Mouse (Mus musculus) inflammation-experienced regulatory T-cells, adult 6 months (primary cell): ENCODE results near the gene Sparcl1. TPM values are rescaled to one million over a fixed set of nuclear protein-coding genes. Genes with fewer than 3 reads are reported as not detected.

Source experiments
- ATAC-seq: one replicate; pipeline ENCODE4 v1.8.0; 2017
- polyA plus RNA-seq, 3 experiments: library from polyadenylated mRNA; unstranded; fragments of 100-300 nt; shearing (Covaris generic); gene quantifications; one replicate each; pipeline ENCODE4 v1.2.1; 2017

Sparcl1 gene
- polyA plus RNA-seq, 3 experiments from 2014 or later, result not detected

DNA sequence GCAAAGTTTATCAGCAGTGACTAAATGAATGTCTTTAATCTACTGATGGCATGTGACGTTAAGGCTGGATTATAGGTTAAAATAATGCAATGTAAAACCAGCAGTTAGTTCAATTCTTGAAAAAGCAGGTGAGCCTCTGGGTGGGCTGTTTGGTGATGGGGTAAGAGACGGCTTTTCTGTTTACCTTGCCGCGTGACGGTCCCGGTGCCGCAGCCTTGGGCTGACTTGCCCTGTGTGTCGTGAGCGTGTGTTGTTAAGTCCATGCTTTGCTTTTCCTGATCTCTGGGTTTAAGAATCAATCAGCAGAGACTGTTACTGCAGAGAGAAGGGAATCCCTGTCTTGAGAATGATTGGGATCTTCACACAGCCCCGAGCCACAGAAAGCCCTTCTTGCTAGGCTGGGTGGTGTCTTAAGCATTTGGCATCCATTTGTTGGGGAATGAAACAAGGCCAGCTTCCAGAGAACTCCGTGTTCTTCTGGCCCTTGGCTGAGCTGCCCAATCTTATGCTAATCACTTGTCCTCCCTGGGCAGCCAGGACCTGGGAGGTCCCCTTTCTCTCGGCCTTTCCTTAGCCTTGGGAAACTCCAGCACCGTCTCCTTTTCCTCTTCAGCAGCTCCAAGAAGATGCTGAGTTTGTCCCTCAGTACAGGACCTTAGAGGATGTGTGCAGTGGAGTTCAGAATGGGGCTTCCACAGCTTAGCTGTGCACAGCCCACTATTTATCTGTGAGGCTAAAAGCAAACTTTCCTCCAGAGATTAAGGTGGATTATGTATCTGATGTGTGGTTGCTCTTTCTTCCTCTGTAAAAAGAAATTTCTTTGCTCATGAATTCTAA lies 51.4 kb downstream of the Sparcl1 start:
- no peak for ATAC-seq

GRCm38 (mm10) chr5:104060429-104060828 lies 53.1 kb downstream of the Sparcl1 start:
- no peak for ATAC-seq

DNA sequence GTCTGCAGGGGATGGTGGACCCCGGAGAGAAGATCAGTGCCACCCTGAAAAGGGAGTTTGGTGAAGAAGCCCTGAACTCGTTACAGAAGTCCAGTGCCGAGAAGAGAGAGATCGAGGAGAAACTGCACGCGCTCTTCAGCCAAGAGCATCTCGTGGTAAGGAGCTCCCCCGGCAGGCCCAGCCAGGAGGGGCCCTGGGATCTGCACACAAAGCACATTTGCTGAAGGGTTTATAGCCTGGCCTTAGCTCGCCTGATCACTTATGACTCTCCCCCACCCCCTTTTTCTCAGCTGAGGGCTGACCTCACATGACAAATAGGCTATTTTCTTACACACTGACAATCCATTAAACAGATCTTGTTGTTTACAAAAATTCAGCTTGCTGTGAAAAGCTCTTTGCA lies 53.9 kb downstream of the Sparcl1 start:
- no peak for ATAC-seq

GRCm38 (mm10) chr5:104058021-104058420 lies 55.5 kb downstream of the Sparcl1 start:
- ATAC-seq, result peak; percentile 60

DNA sequence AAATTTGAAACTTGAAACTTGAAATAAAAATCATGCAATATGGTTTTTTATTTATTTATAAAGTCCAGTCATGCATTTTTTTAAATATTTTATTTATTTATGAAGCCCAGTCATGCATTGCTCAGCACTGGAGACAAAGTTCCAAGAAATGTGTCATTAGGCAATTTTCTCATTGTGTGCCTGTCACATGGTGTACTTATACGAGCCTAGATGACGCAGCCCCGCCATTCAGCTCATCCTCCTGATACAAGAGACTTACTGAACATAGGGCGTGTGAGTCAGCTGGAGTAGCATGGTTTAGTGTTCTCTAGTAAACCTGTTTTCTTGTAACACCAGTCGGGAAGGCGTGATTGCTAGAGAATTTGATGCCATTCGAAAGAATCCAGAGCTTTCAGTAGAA lies 57.2 kb downstream of the Sparcl1 start:
- ATAC-seq, result no peak

- no peak for ATAC-seq
Observed at GRCm38 (mm10) chr5:104055816-104056215, 57.7 kb downstream of the Sparcl1 start.

DNA sequence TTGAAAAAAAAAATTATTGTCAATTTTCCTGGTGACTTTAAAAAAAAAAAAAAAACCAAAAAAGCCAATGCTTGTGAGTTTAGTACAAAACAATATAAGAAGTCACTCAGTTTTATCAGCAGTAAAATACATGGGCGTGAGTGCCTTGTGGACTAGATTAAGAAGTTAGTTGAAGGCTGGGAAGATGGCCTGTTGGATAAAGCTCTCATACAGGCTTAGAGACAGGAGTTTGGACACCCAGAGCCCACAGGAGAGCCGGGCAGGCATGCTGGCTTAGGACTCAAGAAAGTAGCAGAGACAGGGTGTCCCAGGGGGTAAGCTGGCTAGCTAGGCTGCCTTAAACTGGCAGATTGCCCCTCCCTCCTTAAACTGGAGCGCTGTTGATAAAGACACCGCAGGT lies 58.6 kb downstream of the Sparcl1 start:
- no peak for ATAC-seq

DNA sequence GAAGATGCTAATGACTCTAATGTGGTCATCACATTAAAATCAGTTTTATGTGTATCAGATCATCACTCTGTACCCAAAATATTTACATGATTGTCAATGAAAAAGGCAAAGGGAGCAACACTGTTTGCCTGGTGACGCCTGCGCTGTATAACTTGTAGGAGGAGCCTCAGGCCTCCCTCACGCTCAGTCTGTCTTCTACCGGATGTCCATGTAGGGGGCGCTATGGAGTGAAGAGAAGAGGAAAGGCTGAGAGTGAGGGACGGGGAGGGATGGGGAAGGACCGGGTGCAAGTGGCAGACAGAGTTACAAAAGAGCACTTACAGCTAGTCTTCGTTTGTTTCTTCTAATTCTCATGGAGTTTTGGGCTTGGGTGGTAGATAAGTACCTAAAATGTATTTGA lies 60.6 kb downstream of the Sparcl1 start:
- ATAC-seq, result peak; percentile 67

GRCm38 (mm10) chr5:104048139-104048538 lies 65.4 kb downstream of the Sparcl1 start:
- no peak for ATAC-seq

DNA sequence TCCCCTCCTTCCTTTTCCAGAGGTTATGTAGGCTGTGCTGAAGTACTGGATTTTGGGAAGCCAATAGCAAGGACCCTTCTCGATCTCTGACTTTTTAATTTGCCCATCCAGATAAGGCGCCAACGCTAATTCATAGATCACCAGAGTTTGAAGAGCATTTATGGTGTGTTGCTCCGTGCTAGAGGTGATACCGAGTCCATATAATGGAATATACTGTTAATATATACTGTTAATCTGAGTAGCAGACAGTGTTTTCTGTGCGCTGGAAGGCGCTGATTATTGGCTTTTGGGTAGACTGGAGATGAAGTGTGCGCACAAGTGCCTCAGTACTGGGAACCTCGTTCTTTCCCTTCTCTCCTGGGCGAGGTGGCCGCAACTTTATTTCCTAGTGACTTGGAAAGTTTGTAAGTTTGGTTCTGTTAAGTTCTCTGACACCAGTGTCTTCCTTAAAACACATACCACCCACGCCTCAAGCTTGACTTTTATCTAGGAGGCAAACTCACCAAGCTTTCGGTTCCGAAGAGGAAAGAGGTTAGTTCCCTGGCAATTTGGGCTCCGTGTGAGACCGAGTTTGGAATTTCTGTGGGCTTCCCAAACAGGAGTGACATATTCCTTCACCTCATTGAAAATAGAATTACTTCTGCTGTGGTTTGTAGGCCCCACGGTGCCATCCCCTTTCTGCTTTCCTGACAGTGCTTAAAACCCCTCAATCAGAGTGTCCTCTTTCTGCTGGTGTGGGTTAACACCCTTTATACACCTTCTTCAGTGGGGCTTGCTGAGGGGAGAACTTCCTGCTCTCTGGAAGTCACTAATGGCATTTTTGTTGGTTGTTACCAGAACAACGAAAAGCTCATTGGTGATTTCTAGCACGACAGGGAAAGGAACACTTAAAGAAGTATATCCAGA lies 66.1 kb downstream of the Sparcl1 start:
- peak; percentile 9 for ATAC-seq

DNA sequence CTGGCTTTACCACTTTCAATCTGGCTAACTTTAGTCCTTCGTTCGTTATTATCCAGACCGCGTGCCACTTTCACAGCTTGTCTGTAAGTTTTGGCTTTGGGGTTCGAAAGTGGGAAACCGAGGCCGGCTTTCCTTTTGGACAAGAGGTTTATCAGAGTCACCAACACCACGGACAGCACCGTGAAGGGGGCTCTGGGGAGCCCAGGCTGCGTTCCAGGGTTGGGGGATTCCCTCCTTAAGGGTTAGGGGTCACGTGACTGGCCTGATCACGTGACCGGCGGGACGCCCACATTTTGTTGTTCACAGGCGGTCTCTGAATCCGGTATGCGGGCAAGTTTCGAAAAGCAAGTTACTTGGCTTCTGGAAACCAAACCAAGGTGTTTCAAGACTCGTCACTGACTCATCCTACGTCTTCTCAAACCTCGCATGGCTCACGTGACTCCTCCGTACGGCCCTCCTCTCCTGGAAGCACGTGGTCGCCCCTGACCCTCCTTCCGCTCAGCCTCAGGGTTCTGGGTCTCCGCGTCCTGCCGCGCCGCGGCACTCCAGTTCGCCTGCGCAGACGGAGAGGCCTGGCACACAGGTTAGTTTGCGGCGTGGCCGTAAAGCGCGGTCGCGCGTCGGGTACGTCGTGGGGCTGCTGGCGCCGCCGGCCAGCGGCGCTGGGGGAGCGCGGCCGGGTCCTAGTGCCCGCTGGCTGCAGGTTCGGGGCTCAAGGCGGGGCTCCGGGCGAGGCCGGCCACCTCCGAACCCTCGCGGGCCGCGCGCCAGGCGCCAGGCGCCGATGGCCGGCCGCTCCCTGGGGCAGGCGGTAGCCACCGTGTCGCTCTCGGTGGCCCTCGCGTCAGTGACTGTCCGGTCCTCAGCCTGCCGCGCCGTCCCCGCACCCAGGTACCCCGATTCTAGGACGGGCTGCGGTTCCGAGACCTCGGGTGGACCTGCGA lies 67.0 kb downstream of the Sparcl1 start, which contains the start of gene Nudt9:
Nudt9 (plus strand) TSS at position 51 of the 944 bp plus-strand sequence.
- ATAC-seq, result peak; percentile 91

- no peak for ATAC-seq
Observed at GRCm38 (mm10) chr5:104043704-104044103, 69.8 kb downstream of the Sparcl1 start.

GRCm38 (mm10) chr5:104042906-104043305 lies 70.6 kb downstream of the Sparcl1 start:
- ATAC-seq, result no peak

DNA sequence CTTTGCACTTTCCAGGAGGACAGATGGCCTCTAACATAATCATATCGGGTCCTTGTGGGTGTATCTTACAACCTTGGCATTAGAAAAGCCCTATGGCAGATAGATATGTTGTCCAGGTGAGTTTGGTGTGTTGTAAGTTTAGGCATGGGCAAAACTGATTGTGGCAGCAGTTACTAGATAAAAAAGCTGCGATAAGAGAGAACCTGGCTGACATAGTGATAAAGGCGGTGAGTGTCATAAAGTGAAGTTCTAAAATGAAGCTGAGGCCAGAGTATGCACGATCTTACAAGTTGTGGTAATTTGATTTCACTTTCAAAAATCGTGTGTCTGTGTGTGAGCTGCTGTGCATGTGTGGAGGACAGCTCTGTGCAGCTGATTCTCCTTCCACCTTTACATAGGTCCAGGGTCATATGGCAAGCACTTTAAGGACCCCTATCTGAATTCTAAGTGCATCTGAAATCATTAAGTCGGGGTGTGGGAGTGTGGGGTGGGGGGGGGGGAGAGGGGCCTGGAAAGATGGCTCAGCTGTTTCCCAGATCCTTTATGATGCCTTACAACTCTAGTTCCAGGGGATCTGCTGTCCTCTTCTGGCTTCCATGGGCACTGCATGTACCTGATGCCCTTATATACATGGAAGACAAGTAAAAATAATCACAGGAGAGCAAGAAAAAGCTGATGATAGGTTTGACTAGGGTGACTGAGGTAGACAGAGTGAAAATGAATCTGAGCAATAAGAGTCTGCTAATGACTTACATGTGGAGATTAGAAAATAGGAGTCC lies 74.2 kb downstream of the Sparcl1 start:
- peak; percentile 46 for ATAC-seq

DNA sequence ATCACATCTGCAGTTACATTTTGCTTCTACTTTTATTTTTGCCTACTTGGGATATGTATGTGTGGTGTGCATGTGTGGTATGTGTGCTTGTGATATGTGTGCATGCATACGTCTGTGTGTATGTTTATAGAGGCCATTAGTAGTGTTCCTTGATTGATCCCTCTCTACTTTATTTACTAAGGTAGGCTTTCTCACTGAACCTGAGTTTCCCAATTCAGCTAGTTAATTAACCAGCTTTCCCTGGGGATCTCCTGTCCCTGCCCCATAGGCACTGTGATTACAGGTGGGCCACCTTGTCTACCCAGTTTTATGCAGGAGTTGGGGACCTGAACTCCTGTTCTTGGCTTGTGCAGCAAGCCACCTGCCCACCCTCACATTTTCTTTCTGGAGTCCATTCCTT lies 76.8 kb downstream of the Sparcl1 start:
- ATAC-seq, result no peak

GRCm38 (mm10) chr5:104035824-104036223 lies 77.7 kb downstream of the Sparcl1 start:
- no peak for ATAC-seq

- ATAC-seq, result no peak
Observed at GRCm38 (mm10) chr5:104035066-104035465, 78.5 kb downstream of the Sparcl1 start.

- ATAC-seq, result no peak
Observed at GRCm38 (mm10) chr5:104032434-104033097, 81.0 kb downstream of the Sparcl1 start.
